Mouse (Mus musculus) activated CD4-positive, CD25-positive, alpha-beta regulatory T cell, adult 4 months (primary cell): ENCODE measurements around the gene Ackr1. TPM values are rescaled to one million over a fixed set of nuclear protein-coding genes. Genes with fewer than 3 reads are reported as not detected.
"Not testable (repeated sequence)": the region's sequence is repeated elsewhere in the genome, so short reads cannot be mapped to it uniquely, and the experiment has no call there.

ENCODE experiments used
- ATAC-seq: one replicate; pipeline ENCODE4 v1.8.0; 2017
- polyA plus RNA-seq, 2 experiments: library from polyadenylated mRNA; unstranded; fragments of 100-300 nt; shearing (Covaris generic); gene quantifications; one replicate each; pipeline ENCODE4 v1.2.1; 2017

Ackr1 gene
- polyA plus RNA-seq, 2 experiments from 2014 or later = not detected

DNA sequence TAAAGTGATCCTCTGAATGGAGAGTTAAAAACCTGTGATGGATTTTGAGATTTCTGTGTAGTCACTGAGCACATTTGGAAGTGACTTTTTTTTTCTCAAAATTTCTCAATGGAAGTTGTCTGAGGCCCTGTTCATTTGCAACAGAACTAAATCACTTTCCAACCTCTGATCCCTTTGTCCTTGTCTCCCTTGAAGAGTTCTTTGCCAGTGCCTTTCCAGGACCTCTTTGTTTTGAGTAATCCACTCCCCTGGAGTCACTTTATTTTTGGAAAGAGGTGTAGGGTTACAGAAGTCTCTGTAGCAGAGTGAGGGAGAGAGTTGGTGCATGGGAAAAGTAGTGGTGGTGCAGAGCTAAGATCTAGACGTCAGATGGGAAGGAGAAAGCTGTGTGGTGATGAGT lies 15.0 kb upstream of the Ackr1 start:
- no peak for ATAC-seq

DNA sequence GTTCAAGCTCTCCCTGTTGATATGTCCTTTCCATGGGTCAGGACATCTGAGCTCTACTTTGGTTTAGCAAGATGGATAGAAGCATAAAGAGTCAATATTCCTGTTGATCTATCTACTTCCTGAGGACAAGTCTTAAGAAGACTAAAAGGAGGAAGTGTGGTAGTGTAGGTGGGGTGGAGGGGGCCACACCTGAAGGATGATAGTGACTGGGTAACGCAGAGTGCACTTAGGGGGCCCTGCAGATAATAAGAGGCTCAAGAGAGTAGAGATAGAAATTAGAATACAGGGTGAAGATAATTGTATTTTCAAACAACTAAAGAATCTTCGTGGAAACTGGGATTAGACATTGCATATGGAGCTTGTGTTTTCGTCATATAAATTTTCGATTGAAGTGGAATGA lies 11.6 kb upstream of the Ackr1 start:
- no peak for ATAC-seq

DNA sequence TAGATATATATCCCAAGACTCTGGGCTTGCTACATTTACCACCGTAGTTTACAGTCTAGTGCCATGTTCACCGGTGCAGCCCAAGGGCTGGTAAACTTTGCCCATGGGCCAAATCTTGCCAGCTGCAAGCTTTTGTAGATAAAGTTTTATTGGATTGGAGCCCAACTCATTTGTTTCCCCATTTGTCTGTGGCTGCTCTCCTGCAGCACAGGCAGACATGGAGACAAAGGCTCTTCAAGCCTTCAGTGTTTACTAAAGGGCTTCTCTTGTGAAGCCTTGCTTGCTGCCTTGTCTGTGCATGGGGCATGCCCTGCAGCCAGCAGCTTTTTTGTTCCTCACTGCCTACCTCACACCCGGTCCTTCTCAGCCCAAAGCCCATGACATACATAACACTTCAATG lies 10.4 kb upstream of the Ackr1 start:
- ATAC-seq = no peak

DNA sequence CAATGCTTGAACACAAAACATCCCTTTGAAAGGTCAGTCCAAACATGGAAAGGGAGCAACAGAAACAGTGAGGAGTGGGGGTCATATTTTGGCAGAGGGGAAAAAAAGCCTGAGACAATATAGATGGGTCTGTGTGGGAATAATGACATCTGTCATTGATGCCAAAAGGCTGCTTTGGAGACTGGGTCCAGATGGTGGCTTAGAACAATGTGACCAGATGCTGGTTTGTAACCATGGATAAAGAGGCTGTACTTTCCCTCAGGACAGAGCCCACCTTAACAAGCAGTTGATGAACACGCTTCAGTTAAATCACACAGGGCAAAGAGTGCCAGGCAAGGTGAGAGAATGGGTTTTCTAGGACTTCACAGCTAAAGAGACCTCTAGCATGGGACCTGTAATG lies 8.9 kb upstream of the Ackr1 start:
- no peak for ATAC-seq

DNA sequence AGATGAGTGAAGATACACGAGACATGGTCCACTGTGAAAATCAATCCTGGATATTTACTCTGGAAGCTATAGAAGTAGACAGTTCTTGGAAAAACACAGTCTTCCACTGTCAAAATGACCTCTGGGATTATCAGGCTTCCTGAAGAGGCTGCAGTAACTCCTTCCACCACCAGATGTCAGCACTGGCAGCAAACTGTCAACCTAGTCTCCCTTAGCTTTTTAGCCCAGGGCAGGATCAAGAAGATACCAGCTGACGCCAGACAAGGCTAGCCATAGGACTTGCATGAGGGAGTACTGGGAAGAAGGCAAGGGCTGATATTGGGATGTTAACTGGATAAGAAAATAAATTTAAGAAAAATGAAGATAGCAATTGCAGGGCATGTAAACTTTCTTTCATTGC lies 6.0 kb upstream of the Ackr1 start:
- ATAC-seq = peak; percentile 63

DNA sequence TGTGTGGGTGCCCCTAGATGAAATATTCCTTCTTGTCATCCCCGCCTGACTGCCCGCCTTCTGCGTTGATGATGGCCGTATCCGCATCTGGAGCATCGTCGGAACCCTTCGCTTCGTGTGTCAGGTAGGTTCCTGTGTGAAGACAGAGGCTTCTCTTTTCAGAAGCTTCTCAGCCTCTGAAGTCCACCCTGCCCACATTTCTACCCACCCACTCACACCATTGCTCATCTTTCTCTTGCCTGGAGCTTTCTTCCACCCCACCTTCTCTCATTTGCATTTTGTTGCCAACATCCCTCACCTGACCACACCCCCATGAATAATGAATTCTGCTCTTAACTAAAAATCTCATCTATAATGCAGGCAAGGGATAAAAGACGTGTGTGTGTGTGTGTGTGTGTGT lies 3.5 kb upstream of the Ackr1 start:
- ATAC-seq = no peak

DNA sequence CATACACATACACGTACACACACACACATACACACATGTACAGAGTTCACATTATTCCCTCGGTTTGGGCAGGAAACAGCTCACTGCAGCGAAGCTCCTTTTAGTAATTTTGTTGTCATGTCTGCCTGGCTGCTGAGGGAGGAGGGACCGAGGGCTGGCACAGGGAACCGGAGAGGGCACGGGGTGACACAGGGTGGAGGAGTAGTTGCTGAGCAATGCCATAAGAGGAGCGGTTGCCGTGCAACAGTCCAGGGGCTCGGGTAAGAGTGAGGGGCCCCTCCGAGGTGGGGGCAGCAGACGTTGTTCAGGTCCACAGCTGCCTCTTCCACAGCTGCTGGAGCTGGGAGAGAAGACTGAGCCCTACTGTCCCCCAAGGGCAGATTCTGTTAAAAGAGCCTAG lies 2.4 kb upstream of the Ackr1 start:
- ATAC-seq = no peak

DNA sequence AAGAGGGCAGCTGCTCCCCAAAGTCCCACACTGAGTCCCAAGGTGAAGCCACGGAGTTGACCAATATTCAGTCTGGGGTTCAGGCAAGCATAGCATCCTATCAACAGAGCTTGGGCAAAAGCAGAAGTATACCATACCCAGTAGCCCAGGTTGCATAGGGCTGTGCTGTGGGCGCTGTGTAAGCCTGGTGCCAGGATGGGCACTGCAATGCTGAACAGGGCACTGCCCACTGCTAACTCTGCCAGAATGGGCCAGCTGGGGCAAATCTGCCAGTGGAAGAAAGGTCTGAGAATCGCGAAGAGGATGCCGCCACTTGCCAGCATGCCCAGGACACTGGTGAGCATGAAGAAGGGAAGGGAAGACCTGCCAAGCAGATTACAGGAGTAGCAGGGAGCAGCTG lies 1.1 kb downstream of the Ackr1 start:
- ATAC-seq = no peak

DNA sequence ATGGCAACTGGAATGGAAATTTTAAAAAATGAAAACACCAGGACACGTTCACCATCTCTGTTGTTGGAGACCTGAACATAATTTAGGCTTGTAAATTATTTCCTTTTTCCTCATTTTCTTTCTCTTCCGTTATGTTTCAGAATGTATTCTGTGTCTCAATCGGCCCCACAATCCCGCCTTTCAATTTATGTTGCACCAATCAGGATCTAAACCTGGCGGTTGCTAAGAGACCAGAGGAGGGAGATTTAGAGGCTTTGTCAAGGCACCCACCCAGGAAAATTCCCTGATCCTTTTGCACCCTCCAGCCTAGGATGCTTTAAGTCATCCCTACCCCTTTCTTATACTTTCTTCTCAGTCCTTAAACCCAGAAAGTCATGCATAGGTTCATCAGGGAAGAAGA lies 3.8 kb downstream of the Ackr1 start:
- ATAC-seq = no peak

DNA sequence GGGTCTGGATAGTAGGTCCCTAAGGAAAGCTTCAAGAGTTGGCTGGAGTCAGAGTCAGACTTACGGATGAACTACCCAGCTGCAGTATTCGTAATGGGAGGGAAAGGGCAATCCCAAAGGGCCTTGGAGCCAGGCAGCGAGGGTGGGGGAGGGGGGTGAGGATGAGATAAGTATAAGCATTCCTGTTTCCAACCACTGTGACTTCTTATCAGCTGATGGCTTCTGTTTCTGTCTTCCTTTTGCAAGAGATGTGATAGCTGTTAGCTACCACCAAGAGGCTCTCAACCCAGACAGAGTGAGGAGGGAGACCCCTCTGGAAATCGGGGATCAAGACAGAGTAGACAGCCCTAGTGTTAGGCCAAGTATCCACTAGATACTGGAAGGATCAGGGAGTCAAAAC lies 4.4 kb downstream of the Ackr1 start:
- ATAC-seq = no peak

DNA sequence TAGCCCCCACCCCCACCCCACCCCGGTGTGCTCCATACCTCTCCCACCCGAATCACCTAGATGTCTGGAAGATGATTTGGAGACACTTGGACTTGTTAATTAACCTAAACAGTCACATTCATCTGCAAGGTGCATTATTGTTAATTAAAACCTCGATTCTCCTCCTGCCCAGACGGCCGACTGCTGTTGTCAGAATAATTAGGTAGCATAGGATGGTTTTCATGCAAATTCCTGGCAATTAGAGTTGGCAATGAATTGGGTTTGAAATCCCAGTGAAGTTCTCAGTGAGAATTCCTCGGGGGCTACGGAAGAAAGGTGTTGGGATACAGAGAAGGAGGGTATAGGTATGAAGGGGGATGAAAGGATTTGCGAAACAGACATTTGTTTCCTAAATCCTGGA lies 5.1 kb downstream of the Ackr1 start:
- no peak for ATAC-seq

DNA sequence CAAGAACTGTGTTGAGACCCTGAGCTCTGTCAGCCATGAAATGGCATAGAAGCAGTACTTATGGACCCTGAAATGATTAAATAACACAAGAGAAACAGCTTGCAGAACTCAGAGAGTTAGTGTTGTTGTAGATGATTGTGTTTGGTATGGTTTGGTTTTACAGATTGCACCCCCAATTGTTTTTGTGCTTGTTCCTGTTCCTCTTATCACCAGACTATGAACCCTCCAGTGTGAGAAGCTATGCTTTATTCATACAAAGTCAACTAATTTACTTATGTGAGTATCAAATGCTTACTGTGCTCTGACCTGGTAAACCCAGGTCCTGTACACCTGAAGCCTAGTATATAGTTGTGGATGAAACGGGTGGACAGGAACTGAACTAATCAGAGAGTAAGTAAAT lies 7.0 kb downstream of the Ackr1 start:
- no peak for ATAC-seq

DNA sequence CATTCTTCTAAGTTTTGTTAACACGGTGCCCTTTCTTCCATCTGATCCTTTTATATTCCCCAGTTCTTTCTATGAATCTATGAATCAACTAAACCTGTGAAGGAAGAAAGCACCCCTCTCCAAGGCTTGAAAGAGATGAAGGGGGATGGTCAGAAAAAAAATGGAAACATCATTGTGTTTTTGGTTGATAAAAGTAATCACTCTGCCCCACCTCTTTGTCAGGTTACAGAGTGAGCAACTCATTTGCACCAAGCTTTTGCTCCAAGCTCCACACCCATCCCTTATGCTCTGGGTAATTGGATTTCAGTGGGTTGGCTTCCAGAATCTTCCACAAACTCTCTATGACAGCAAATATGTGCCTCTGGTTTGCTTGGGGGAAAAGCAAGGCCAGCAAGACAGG lies 8.2 kb downstream of the Ackr1 start:
- no peak for ATAC-seq

DNA sequence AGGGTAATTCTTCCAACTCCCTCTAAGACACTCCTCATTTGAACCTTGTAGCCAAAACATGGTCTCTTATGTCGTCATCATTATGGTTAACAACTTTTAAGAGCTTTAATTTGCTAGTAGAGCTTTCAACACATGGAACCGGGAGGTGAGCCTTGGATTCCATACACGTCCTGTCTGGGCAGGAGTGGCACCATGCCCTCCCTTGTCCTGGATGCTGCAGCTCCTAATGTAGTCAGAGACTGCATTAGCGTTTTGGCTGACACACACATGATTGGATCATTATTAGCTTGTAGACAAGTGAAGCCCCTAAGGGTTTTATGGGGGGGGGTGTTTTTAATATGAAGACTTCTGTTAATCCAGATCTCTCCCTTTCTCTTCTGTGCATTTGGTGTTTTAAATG lies 8.6 kb downstream of the Ackr1 start:
- ATAC-seq = no peak

DNA sequence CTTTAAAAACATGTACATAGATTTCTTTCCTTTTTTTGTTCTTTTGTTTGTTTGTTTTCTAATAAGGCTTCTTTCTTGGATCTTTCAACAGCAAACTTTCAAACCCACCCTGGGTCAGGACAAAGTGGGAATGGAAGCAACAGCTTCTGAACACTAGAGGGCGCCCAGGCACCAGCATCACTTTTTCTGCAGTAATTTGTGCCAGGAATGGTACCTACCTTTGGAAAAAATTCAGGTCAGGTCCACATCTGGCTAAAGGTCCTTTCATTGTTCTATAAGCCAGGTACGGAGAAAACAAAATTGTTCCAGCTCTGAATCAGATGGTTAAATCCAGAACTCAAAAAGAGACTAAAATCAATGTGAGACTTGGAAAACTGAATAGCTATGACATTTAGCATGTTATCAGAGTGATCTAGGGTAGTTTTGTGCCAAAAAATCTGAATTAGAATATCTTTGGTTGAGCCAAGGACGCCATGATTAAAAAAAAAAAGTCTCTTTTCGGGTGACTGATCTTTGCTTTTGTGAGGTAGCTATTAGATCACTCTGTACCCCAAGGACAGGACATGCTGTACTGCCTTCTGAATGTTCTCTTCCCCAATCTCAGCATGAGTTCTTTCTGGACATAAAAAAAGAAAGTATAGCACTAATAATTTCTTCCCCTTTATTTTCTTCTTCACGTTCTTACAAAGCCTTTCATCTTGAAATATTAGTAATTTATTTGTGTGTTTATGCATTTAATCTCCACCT lies 9.5 kb downstream of the Ackr1 start:
- no peak for ATAC-seq

DNA sequence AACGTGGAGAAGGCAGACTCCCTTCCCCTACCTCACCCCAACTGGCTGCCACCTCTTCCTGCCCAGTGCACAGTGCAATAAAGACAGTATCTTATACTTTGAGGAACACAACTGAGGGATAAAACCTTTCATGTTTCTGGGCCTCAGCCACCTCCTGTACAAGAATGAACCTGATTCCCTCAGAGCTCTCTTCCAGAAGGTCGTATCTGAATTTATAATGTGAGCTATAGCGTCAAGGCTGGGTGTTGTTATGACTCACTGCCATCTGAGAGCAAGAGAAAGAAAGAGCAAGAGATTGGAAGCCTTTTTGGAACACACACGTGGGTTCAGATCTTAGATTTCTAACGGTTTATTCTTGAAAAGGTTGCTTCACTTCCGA lies 11.3 kb downstream of the Ackr1 start:
- no peak for ATAC-seq

DNA sequence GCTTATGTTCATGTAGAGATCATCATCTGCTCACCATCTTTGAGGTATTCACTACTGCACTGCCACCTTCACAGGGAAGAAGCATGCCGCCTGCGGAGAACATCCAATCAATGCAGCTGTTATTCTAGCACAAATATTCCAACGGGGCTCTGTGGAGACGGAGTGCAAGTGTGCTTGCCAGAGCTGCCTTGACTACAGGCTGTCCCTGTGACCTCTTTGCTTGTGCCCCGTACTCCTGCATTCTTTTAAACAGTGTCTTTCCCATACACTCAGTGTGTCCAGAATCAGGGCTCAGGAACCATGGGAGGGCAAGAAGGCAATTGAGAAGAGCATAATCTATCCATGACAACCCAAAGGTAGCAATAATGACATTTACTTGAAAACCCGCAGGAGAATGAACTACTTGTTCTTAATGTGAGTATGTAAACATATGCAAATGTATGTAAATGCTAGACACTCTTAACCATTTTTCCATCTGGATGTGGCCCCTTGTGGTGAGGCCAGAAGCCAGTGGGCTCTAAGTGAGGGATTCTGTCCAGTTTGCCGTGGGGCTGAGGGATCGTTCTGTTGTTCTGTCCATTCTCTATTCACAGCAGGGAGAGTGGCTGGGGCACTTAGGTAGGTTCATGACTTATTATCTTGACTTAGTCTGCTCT lies 11.8 kb downstream of the Ackr1 start:
- no peak for ATAC-seq

DNA sequence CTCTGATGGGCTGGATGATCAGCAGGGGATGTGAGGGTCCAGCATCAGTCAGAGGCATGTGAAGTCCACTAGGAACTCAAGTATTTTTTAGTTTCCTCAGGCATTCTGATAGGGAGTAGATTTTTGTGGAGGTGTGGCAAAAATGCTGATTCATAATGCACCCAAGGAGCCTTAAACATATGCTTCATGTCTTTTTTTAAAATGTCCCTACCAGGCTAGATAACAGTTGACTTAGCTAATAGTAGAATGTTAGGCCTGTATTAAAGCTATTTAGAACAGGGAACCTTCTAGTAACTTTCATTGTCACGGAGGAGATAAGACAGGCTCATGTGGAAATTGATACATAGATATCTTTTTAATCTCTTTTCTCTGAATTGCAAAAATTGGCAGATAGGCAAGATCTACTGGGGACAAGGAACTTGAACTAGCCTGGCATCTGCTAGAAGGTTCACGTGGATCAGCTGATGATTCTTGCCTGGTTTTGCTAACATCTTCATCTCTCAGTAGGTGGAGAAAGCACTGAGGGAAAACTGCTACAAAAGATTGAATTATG lies 15.5 kb downstream of the Ackr1 start:
- no peak for ATAC-seq

DNA sequence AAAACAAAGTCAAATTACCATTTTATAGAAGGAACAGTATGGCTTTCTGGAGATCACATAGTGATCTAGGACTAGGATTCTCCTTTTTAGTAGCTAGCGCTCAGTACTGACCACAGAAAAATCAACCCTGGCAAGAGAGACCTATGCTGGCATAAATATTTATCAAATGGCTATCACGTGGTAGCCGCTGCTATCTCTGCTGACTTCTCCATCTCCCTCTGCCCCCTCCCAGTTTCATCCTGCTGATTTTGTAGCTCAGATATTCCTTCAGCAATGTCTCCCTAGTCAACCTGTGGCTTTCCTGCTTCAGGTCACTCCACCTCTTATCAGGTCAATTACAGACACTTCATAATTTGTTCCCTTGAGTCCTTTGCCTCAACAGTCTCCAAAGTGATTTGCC lies 17.8 kb downstream of the Ackr1 start:
- ATAC-seq = no peak

DNA sequence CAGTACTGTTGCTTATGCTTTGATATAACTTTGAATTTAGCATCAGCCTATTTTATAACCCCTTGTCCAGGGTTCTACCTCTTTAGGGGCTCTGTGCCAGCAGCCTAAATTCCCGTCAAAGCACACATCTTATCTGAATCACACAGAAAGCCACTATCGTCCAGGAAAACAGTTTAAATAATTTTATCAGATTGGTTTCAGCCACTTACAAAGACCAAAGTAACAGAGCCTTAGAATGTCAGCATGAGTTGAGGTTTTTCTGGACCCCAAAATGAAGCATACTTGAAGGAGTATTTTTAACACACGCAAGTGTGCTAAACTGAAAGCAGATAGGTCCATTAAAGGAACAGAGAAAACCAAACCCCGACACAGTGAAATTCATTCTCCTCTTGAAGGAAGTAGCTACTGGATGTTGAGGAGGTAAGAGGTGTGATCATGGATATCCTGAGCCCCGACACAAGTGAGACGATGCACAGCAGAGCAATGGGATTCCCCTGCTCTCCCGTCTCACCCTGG lies 20.0 kb downstream of the Ackr1 start:
- ATAC-seq = not testable (repeated sequence)

DNA sequence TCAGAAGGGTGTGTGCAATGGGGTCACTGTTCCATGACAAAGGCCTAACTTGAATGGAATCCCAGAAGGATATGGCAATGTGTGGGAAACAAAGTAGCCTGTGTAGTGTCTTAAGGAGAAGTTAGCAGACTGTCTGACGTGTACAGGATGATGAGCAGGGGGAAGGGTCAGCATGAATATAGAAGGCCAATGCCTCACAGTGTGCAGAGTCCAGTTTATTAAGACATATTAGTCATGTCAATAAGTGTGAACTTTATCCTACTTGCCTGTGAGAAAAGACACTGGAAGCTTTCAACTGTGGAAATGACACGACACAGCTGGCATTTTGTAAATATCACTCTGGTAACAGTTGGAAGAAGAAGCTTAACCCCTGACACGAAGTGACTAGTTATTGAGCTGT lies 30.8 kb downstream of the Ackr1 start:
- not testable (repeated sequence) for ATAC-seq
